Mouse (Mus musculus) Muller cell, postnatal 12 days (primary cell): ENCODE results near the gene Saysd1.

ENCODE experiments used
- DNase-seq: peaks from one replicate; pipeline ENCODE4 v3.0.0-alpha.2; 2015; ENCODE audit errors: inconsistent ontology term

Saysd1 gene

DNA sequence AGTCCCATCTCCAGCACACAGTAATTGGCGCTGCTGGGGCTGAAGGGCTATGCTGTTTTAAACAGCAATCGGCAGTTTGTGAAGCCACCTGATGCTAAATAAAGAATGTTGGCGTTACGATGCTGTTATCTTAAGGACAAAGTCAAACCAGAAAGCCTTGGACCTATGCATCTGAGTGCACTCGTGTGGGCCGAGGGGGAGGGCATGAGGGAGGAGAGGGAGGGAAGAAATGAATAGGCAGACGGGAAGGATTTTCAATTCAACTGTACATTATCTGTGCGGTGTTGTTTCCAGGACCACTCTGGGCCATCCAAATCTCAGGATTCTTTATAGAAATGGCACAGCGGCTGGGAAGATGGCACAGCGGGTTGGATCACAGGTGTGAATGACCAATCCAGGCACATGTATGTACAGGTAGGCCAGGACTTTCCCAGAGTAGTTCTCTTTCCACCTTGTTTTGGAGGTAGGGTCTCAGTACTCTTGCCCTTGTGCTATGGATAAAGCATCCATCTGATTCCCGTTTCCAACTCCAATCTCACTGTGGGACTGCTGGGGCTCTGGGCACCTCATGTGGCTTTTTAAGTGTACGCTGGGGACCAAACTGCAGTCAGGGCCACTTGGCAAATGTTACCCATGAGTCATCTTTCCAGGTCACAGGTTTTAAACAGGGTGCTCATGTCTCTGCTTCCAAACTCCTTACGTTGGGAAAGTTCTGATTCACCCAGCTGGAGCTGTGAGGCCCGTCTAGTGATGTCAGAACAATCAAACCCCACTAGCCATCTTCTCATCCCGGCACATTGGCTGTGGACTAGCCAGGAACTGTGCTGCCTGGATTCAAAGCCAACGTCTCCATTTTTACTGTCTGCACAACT is at the start of gene Saysd1:
Gene Saysd1 (minus strand): TSS at position 51 of the 872 bp plus-strand sequence.
- peak; percentile 52 for DNase-seq

DNA sequence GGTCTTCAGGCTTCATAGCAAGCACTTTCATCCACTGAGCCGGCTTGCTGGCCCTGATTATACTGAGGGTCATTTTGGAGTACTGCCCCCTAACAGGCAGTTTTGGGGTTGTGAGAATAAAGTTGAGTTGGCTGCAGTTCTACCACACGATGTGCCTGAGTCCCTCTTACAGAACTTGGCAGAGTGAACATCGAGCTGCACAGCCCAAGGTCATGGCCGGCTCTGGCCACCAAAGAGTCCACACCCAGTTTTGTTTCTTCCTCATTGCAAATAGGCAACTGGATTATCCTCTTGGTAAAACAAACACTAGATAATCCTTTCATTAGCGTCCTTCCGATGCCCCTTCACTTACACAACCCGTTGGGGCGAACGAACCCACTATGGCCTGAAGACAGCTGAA is 47.1 kb upstream of the Saysd1 start:
- no peak for DNase-seq

DNA sequence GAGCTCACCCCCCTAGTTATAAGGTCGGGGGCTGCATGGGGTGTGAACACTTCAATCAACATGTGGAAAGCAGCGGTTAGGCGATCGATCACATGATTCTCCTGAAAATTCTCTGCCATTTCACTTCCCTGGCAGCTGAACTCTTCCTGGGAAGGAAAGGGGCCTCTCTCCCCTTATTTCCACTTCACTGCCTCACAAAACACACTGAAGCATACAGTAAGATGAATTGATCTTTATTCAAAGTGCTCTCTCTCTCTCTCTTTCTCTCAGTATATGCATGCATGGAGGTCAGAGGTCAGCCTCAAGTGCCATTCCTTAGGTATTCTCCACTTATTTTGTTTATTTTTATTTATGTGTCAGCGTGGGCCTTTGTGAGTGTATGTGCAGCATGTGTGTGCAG is 45.4 kb upstream of the Saysd1 start:
- DNase-seq: no peak

DNA sequence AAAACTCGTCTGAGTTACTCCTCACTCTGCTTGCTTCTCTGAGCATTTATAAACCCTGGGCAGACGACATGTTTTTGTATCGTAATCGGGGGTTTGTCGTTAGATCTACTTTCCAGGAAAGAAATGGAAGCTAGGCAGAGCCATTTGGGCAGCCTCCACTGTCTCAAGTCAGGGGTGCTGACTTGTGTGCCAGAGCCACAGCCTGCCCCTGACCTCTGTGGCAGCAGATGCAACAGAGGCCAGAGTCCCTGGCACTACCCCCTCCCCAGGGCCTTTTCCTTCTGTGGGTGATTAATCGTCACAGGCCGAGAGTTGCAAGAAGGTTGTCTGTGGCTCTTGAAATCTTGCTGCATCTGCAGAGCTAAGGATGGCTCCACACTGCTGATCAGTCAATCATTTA is 44.3 kb upstream of the Saysd1 start:
- DNase-seq: no peak

DNA sequence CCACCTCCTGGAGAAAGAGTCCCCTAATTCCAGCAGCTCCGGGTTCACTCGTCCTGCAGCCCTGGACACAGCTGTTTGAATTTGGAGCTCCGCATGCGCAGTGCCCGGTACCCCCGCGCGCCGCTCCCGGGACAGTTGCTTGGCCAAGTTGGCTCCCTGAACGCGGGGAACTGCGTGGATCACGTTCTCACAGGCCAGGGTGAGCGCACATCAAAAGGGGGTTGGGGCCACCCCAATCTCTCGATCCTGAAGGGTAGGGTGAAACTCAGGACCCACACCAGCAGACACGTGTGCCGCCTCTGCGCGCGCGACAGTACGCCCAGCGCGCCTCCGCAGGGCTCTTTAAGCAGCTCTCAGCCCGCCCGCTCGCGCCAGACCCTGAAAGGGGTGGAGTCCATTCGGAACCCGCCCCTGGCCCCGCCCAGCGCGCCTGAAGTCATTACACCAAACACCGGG is 43.2 kb upstream of the Saysd1 start, which contains the start of gene Kcnk5:
Gene Kcnk5 (minus strand): TSS at position 344 of the 456 bp plus-strand sequence.
- peak; percentile 83 for DNase-seq

DNA sequence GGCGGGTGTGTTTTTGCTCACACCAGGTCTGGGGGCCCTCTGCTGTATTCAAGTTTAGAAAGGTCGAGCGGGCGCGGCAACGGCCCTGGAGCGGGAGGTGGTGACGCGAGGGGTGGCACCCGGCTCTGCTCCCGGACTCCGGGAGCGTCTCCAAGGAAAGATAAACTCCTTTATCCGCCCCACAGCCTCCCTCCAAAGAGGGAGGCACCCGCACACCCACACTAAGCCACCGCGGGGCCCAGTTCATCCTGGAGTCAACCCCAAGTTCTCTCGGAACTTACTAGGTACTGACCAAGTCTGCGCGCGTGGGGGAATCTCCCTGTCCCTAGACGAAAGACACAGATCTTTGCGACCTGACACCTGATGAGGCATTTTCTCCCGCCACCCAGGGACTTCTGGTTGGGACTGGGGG is 42.4 kb upstream of the Saysd1 start:
- DNase-seq: peak; percentile 27

DNA sequence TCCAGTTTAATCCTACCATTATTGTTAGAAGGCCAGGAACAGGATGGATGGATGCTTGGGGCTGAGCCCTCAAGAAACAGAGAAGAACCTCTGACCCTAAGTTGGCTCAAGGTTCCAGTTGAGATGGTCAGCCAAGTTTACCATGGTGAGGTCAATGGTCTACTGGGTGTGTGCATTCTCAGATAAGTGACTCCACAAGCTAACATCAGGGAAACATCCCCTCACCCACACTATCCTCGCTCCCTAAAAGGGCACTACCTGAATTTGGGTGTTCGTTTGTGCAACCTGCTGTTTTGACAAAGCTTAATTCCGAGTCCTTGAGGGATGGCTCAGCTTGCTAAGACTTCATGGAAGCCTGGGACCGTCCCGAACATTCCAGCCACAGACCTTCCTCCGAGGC is 42.0 kb upstream of the Saysd1 start:
- DNase-seq: no peak

DNA sequence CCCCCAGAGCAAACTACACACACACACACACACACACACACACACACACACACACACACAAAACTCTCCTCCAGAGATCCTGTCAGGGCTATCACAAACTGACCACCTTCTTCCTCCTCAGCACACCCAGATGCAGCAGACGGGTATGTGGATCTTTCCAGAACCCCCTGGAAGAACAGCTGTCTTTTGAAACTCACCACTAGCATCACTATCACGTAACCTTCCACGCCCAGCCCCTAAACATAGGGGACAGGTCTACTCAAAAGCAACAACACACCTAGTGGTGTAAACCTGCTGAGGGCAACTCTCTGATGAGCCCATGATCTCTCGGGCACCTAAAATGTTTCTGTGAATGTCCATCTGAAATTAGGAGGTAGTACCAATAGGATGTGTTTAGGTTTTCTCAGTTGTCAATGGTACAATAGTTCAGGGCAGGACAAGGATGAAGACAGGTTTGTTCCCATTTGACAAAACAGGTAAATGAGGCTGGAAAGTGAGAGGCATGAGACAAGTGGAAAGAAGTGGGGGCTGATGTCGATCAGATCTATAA is 41.5 kb upstream of the Saysd1 start:
- DNase-seq: no peak

DNA sequence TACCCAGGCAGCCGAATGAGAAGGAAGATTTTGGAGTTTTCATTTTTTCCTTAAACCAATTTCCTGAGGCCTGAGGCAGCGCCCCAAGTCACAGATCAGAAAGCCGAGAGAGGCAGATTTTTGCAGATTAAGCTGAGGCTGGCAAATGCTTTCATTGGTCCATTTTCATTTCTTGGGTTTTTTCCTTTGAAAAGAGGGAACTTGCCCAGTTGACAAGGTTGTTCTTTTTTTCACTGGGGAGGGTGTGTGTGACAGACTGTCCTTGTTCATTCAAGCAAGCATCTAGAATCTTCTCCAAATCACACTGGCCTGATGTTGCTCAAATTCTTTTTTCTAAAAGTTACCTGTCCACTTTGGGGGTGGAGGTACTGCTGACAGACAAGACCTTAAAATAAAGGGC is 40.7 kb upstream of the Saysd1 start:
- no peak for DNase-seq

DNA sequence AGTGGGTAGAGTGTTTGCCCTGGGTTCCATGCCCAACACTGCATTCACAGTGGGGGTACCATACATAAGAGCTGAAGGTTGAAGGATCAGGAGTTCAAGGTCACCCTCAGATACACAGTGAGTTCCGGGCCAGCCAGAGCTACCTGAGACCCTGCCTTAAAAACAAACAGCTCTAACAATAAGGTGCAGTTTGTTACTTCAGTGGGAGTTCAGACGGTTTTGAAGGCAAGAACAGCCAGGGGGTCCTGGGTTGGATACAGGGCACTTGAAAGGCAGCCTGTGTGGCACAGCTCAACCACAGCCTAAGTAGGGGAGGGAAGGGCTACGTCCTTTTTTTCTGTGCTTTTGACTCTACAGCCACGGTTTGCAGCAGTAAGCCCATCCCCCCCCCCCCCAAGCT is 40.3 kb upstream of the Saysd1 start:
- no peak for DNase-seq

DNA sequence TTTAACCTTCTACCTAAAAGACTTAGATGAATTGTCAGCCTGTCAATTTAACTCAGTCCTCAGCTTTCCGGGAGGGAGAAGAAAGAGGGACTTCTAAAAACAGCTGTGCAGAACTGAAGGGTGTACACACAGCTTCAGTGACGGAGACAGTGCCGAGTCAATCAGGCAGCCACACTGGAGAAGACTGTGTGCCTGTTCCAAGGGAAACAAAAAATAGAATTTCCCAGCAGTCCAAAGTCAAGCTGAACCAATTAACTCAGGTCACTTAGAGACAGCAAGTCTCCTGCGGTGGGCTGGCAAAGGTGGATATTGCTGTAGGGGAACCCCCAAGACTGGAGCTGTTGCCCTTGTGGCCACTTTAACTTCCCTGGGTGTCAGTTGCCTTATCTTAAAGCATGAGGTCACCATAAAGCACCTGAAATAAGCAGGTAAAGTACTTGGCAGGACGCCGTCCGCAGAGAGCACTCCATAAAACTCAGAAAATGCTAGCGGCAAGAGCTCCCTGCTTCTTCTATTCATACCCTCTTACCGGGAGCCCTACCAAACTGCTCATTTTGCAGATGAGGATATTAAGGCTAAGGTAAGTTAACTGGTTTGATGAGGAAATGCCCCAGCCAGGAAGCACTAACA is 39.3 kb upstream of the Saysd1 start:
- no peak for DNase-seq

DNA sequence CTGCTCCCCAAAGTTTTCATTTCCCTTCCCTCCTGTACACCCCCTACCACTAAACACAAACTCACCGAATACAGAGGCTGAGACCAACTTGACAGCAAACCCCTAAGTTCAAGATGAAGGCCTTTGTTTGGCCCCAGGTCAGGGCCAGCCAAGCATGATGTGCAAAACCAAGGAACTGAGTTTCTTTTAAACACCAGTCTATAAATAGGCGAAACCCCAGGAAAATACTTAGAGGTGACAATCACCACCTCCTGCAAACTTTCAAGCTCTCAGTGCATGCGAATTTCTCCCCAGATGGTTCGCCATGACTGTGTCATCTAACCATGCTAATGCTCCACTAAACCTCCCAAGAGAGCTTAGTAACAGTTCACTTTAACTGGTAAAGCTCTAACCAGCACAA is 37.4 kb upstream of the Saysd1 start:
- no peak for DNase-seq

DNA sequence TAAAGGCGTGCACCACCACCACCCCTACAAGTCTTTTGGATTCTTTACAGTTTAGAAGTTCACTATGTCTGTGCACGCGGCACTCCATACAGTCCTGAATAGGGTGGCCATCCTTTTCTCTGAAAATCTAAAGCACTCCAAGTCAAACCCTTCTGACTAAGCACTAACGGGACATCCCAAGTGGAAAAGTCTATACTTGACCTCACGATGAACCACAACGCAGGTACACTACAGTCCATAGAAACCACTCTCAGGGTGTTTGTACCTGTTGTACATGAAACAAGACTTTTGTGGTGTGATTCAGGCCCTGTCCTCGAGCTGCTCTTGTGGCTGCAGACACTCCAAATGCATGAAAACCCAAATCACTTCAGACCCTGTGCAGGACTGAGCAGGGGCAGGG is 36.8 kb upstream of the Saysd1 start:
- no peak for DNase-seq

DNA sequence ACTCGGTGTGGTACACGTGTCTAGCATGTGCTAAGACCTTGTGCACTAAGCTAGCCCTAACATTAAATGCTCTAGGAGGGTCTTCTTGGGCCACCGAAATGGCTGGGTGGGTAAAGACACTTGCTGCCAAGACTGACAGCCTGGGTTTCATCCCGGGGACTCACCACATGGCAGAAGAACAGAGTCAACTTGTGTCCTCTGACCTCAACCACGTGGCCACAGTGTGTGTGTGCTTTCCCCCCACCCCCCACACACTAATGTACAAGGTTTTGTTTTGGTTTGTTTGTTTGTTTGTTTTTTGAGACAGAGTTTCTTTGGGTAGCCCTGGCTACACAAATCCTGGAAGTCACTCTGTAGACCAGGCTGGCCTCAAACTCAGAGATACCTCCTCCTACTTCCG is 36.4 kb upstream of the Saysd1 start:
- no peak for DNase-seq

DNA sequence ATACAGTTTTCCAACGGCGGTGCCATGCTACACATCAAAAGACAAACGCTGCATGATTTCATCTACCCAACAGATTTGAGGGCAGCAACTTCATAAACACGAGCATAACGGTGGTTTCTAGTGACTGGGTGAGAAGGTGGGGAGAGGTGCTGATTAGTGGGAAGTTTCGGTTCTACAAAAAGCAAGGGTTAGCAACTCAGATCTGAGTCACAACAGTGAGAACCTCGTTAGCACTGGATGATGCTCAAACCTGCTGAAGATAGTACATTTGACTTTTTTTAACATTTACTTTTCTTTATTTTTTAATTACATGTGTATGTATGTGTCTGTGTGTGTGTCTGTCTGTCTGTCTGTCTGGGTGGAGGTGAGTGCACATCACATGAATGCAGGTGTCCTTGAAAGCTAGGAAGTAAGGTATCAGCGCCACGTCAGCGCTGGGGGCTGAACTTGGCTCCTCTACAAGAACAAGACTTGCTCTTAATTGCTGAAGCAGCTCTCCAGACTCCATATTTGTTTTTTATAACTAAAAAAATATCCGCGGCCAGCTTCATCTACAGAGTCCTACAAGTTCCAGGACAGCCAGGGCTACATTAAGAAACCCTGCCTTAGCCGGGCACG is 35.6 kb upstream of the Saysd1 start:
- DNase-seq: no peak

DNA sequence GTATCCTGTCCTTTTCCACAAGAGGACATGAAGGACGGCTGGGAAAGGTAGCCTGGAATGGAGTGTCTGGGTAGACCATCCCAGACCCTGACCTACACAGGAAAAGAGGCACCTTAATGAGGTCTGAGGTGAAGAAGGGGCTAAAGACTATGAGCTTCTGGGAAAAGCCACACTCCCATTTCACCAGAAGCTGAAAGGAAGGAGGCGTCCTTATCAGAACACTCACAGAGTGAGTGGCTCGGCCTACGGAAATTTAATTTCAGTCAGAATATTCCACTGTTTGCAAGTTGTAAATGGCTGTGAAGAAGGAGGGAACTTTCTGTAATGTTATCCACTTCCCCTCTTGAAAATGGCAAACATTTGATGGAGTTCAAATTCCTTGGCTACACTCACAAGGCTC is 34.6 kb upstream of the Saysd1 start:
- DNase-seq: no peak

DNA sequence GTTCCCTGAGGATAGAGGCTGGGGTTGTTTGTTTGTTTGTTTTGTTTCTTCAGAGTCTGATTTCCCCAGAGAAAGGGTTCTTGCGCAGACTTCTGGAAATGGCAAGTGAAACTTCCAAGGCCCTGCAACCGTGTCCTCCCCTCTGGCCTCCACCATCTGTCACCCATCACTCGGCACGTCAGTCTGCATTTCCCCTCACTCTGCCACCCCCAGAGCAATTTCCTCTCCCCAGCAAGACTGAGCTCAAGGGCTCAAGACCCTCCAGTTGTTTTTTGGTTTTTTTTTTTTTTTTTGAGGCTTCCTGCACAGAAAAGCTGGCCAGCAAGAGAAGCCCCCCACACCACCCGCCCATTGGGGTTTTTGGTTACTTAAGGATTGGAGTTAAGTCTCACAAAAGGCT is 34.2 kb upstream of the Saysd1 start:
- DNase-seq: no peak

DNA sequence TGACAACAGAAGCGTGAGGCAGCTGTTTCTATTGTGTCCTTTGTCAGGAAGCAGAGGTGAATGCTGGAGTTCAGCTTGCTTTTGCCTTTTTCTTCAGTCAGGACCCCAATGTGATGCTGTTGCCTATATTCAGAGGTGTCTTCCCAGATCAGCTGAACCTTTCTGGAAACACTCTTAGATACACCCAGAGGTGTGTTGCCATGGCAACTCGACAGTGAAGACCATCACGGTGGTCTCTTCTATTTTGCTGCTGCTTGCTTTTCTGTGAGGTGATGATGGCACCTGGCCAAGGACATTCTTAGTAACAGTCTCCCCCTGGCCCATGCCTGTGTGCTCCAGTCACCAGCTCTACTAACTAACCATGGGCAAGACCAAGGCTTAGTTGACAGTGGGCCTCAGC is 33.5 kb upstream of the Saysd1 start:
- DNase-seq: no peak

DNA sequence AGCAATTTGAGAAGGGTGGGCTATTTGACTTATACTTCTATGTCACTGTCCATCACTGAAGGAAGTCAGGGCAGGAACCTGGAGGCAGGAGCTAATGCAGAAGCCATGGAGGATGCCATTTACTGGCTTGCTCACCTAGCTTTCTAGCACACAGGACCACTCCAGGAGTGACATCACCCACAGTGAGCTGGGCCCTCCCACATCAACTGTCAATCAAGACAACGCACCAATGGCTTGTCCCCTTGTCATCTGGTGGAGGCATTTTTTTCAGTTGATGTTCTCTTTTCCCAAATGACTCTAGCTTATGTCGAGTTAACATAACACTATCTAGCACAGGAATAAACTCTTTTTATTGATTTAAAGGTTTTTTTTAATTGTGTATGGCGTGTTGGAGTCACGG is 30.9 kb upstream of the Saysd1 start:
- no peak for DNase-seq

DNA sequence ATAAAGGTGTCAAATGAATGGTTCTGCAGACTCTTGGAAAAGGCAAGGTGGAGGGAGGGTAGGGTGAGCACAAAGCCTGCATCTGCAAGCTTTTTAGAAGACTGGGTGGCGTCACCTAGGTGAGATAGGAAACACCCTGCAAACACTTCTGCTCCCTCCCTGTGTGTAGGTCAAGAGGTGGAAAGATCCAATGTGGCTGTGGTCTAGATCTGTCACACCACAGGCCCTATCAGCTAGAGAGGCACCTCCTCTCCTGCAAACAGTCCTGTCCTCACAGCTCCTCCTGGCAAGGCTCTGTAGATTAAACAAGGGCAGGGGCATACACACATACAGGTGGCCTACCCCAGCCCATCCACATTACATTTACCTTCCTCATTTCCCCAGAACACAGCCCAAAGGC is 30.1 kb upstream of the Saysd1 start:
- DNase-seq: no peak

DNA sequence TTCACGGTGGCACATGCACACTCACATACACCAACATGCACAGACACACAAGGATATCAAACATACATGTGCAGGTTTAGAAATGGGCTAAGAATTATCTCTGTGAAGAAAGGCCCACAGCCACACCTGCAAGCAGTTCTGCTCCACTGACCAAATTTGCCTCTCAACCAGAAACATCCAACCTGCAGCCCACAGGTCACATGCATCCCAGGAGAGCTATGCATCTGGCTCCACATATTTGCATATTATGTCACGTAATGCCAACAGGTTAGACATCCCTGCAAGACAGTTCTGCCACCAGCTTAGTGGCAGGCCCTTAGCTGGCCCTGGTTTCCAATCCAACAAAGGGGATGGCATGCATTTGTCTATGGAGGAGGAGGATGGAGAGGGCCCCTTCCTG is 29.7 kb upstream of the Saysd1 start:
- no peak for DNase-seq

DNA sequence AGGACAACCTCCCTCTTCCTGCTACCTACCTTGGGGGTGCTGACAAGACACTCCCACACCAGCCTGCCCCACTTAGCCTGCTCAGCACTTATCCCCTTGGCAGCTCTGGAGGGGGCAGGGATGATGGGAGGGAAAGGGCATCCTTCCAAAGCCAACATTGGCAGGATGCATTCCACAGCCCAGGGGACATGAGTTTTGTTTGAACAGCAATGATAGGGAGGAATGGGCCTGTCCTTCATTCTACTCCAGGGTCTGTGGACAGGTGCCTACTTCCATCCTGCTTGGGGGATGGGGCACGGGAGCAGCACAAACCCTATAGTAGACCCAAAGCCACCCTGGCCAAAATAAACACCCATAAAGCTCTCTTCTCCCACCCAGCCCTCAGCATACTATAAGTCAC is 27.1 kb upstream of the Saysd1 start:
- peak; percentile 53 for DNase-seq

DNA sequence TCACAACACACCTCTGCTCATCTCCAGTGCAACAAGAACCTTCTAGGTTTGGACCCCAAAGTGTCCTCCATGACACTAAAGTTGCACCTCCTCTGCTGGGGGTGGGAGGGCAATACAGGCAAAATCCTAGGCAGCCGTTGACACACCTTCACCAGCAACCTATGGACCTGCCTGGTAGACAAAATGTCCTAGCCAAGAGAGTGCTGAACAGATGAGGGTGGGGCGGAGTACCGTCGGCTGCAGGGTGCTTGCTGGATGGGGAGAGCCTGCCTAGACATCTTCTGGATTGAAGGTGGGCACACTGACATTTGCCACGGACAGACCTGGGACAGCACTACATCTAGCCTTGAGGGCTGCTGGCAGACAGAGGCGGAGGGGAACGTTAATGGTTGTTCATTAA is 26.1 kb upstream of the Saysd1 start:
- DNase-seq: no peak
